Comparison of ENCODE assay signal across 11 mouse cellular contexts in genomic region chr16:30155070-30155469, GRCm38 (mm10).
DNase-seq lines count a peak whose midpoint lies in the region; ATAC-seq and TF ChIP-seq lines count a peak whose summit lies in the region.
"Had no signal": no experiment of that assay in that cellular context is flagged by ENCODE, and none has a peak within 500 bp of the region (broad histone marks: within the 10 kb centered on the region; RNA-seq: fewer than 3 reads in every experiment).

No protein-coding gene starts in this region.

- TF ChIP-seq POLR2A in limb, embryonic 14.5 days (IDR thresholded peaks at IDR 0.05; ENCODE audit: borderline replicate concordance, extremely low read depth, insufficient read depth, insufficient read length): no peak

- H3K9ac ChIP-seq in lung, embryonic 14.5 days: no peak overlapping the region
- H3K9ac ChIP-seq in embryonic facial prominence, embryonic 15.5 days: no peak overlapping the region
- no peak overlapping the region for H3K9ac ChIP-seq in limb, embryonic 14.5 days (ENCODE audit: low read depth, low read length, severe bottlenecking)

- peaks cover 7% of the 10 kb centered on the region; the same call in 1 of the 2 replicates for H3K4me1 ChIP-seq in lung, embryonic 14.5 days (ENCODE audit: insufficient read depth)
- H3K4me1 ChIP-seq in embryonic facial prominence, embryonic 15.5 days: peaks cover 20% of the 10 kb centered on the region
- peaks cover 18% of the 10 kb centered on the region for H3K4me1 ChIP-seq in limb, embryonic 14.5 days (ENCODE audit: control insufficient read depth, insufficient read depth, low read length)

- H3K9me3 ChIP-seq in lung, embryonic 14.5 days (ENCODE audit: low read depth, low read length): no peaks in the 10 kb centered on the region
- H3K9me3 ChIP-seq in embryonic facial prominence, embryonic 15.5 days (replicated peaks): no peaks in the 10 kb centered on the region
- no peaks in the 10 kb centered on the region for H3K9me3 ChIP-seq in limb, embryonic 14.5 days (ENCODE audit: control insufficient read depth, low read length)

- no peak for TF ChIP-seq CTCF in lung, embryonic 14.5 days (IDR thresholded peaks at IDR 0.05; ENCODE audit: low read depth)

- no peak for ATAC-seq in lung, embryonic 14.5 days (ENCODE audit: insufficient read depth)
- no peak for ATAC-seq in embryonic facial prominence, embryonic 15.5 days (ENCODE audit: insufficient number of reproducible peaks, low FRiP score, low TSS enrichment, low read depth)
- ATAC-seq in limb, embryonic 14.5 days (ENCODE audit: low FRiP score, low read depth): peak; percentile 9; the same call in 1 of the 2 replicates

- intact Hi-C loops in heart, postnatal 10 days (cut with DNase I): no loop called here
- intact Hi-C loops in gastrocnemius, postnatal 36 days (cut with DNase I): no loop called here

- H3K27me3 ChIP-seq in lung, embryonic 14.5 days (ENCODE audit: insufficient read depth, low read length): no peaks in the 10 kb centered on the region
- no peaks in the 10 kb centered on the region for H3K27me3 ChIP-seq in embryonic facial prominence, embryonic 15.5 days
- H3K27me3 ChIP-seq in limb, embryonic 14.5 days (ENCODE audit: control insufficient read depth, insufficient read depth, low read length): no peaks in the 10 kb centered on the region

- H3K4me2 ChIP-seq in lung, embryonic 14.5 days: no peak overlapping the region
- H3K4me2 ChIP-seq in embryonic facial prominence, embryonic 15.5 days (replicated peaks): 0 out of 2 replicates have a peak overlapping the region, but pooled peaks have one; percentile 4
- H3K4me2 ChIP-seq in limb, embryonic 14.5 days (replicated peaks; ENCODE audit: low read depth, low read length, severe bottlenecking): no peak overlapping the region; the same call in 1 of the 2 replicates

- no peaks in the 10 kb centered on the region for H3K36me3 ChIP-seq in lung, embryonic 14.5 days (ENCODE audit: insufficient read depth)
- H3K36me3 ChIP-seq in embryonic facial prominence, embryonic 15.5 days: no peaks in the 10 kb centered on the region
- no peaks in the 10 kb centered on the region for H3K36me3 ChIP-seq in limb, embryonic 14.5 days (ENCODE audit: control insufficient read depth, insufficient read depth, low read length)

- WGBS in lung, embryonic 14.5 days: 16% methylated on average over 6 of the region's 6 CpGs
- WGBS in embryonic facial prominence, embryonic 15.5 days: 19% methylated on average over 6 of the region's 6 CpGs
- WGBS in limb, embryonic 14.5 days: 12% methylated on average over 6 of the region's 6 CpGs

- no peak overlapping the region for H3K4me3 ChIP-seq in lung, embryonic 14.5 days (ENCODE audit: low read depth, low read length)
- H3K4me3 ChIP-seq in embryonic facial prominence, embryonic 15.5 days (replicated peaks): no peak overlapping the region
- no peak overlapping the region for H3K4me3 ChIP-seq in limb, embryonic 14.5 days (replicated peaks; ENCODE audit: low read length)

- H3K27ac ChIP-seq in lung, embryonic 14.5 days (ENCODE audit: low read depth): peak overlapping the region; percentile 18; the same call in 1 of the 2 replicates
- peak overlapping the region; percentile 74 for H3K27ac ChIP-seq in embryonic facial prominence, embryonic 15.5 days (replicated peaks)
- H3K27ac ChIP-seq in limb, embryonic 14.5 days (replicated peaks; ENCODE audit: low read depth, low read length): no peak overlapping the region
- H3K27ac ChIP-seq: kidney, postnatal 0 days had no signal

- DNase-seq in lung, embryonic 14.5 days: no peak
- no peak for DNase-seq in lung, postnatal 4 days
- peak; percentile 86 for DNase-seq in MEL-GATA-1-ER (ENCODE audit: extremely low read depth, low read depth)
- no peak for DNase-seq in limb, embryonic 14.5 days (ENCODE audit: low spot score)
- DNase-seq in heart, postnatal 10 days: no peak
- no peak for DNase-seq in ovary, postnatal 36 days (ENCODE audit: low spot score)
- no peak for DNase-seq in gastrocnemius, postnatal 36 days
- DNase-seq: cerebellum, adult 18-20 months; gastrocnemius, postnatal 10 days had no signal
